Mouse (Mus musculus) embryonic fibroblast, embryonic 13.5 days (primary cell): Measurements from ENCODE around the gene Des.

Experiments
- CTCF ChIP-seq: IDR thresholded peaks from 2 replicates; pipeline ENCODE4 v1.5.1; 2011; ENCODE audit warnings: mild to moderate bottlenecking, control low read depth, low read length, moderate library complexity, borderline replicate concordance; ENCODE audit not compliant: insufficient read depth
- POLR2A ChIP-seq: IDR thresholded peaks from 2 replicates; pipeline ENCODE4 v1.6.1; 2011; ENCODE audit warnings: low read depth, mild to moderate bottlenecking, control low read depth, low read length, moderate library complexity

DNA sequence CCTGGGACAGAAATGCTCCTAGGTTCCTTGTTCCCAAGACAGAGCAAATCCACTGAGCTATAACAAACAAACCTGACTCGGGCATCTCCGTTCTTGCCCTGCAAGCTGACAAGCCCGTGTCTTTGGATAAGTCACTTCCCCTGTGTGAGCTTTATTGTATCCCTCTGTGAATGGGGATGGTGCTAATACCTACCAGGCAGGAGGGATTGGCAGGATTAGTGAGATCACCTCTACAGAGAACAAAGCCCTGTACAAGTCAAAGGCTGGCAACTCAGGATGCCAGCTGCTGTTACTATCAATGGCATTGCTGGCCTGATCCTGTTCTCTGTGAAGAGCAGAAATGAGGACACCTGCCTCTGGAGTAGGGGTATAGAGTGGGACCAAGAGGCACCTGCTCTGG lies 45.4 kb downstream of the Des start:
- TF ChIP-seq CTCF = no peak
- TF ChIP-seq POLR2A = no peak
